Mouse (Mus musculus) kidney, postnatal 36 days (tissue): ENCODE results near the gene Tefm.
"Not testable (repeated sequence)": the region's sequence is repeated elsewhere in the genome, so short reads cannot be mapped to it uniquely, and the experiment has no call there.

Experiments
- DNase-seq, 2 experiments: peaks; one replicate each; pipeline ENCODE4 v3.0.0; 2021 to 2022; ENCODE audit warnings: mixed read lengths in 2 of 2

The Tefm gene

GRCm38 (mm10) chr11:80156841-80157240 lies 14.9 kb upstream of the Tefm start:
- DNase-seq, result no peak

- no peak for DNase-seq
These were observed 14.0 kb upstream of the Tefm start for GRCm38 (mm10) chr11:80155961-80156360.

- DNase-seq, result no peak
These were observed 13.6 kb upstream of the Tefm start for GRCm38 (mm10) chr11:80155541-80155940.

- no peak for DNase-seq
These were observed 12.5 kb upstream of the Tefm start for GRCm38 (mm10) chr11:80154501-80154900.

GRCm38 (mm10) chr11:80153857-80154495 lies 12.0 kb upstream of the Tefm start, which contains the start of gene Adap2:
Gene Adap2 (plus strand): TSS chr11:80154105.
- DNase-seq, result peak; percentile 96 to 98

GRCm38 (mm10) chr11:80152376-80152775 lies 10.4 kb upstream of the Tefm start:
- peak; percentile 40 to 48 for DNase-seq

GRCm38 (mm10) chr11:80151541-80151940 lies 9.6 kb upstream of the Tefm start:
- no peak for DNase-seq

- DNase-seq, result no peak
These were observed 8.6 kb upstream of the Tefm start for GRCm38 (mm10) chr11:80150566-80150965.

- DNase-seq, result peak in 1 of 2 experiments; percentile 45
These were observed 7.5 kb upstream of the Tefm start for GRCm38 (mm10) chr11:80149412-80150023.

- not testable (repeated sequence) for DNase-seq
These were observed 7.0 kb upstream of the Tefm start for GRCm38 (mm10) chr11:80148974-80149373.

- peak in 1 of 2 experiments; percentile 74 for DNase-seq
These were observed 6.3 kb upstream of the Tefm start for GRCm38 (mm10) chr11:80148313-80148712.

- DNase-seq, result no peak
These were observed 5.8 kb upstream of the Tefm start for GRCm38 (mm10) chr11:80147748-80148147.

- peak; percentile 56 to 66 for DNase-seq
These were observed 3.9 kb upstream of the Tefm start for GRCm38 (mm10) chr11:80145787-80146275.

- peak in 1 of 2 experiments; percentile 44 for DNase-seq
These were observed 897 bp upstream of the Tefm start for GRCm38 (mm10) chr11:80142872-80143271.

GRCm38 (mm10) chr11:80137773-80138172 lies 4.2 kb downstream of the Tefm start:
- DNase-seq, result no peak

- no peak for DNase-seq
These were observed 5.2 kb downstream of the Tefm start for GRCm38 (mm10) chr11:80136786-80137185.

GRCm38 (mm10) chr11:80135954-80136683 lies 5.9 kb downstream of the Tefm start:
- no peak for DNase-seq

- no peak for DNase-seq
These were observed 7.2 kb downstream of the Tefm start for GRCm38 (mm10) chr11:80134744-80135143.

- no peak for DNase-seq
These were observed 9.9 kb downstream of the Tefm start for GRCm38 (mm10) chr11:80132050-80132449.

- DNase-seq, result peak; percentile 18 to 45
These were observed 25.6 kb downstream of the Tefm start for GRCm38 (mm10) chr11:80116411-80116810.

- DNase-seq, result no peak
These were observed 37.6 kb downstream of the Tefm start for GRCm38 (mm10) chr11:80104407-80104806.

GRCm38 (mm10) chr11:80101298-80101697 lies 40.7 kb downstream of the Tefm start:
- DNase-seq, result no peak

GRCm38 (mm10) chr11:80098444-80099056 lies 43.4 kb downstream of the Tefm start:
- DNase-seq, result no peak
